Mouse (Mus musculus) intestine, embryonic 16.5 days (tissue): ENCODE data around the gene Zdhhc7. TPM values are rescaled to one million over a fixed set of nuclear protein-coding genes. Genes with fewer than 3 reads are reported as not detected.
A peak's percentile ranks its signal among the peaks of the same experiment; 100 is the strongest.

Experiments
- ATAC-seq: fragments of 200-750 bp; cut with Nextera tagmentation; 2 replicates; pipeline ENCODE4 v1.8.0; 2017; ENCODE audit warnings: moderate TSS enrichment, moderate library complexity
- H3K27ac ChIP-seq: fragments of 300-500 bp; sonication (generic); 2 replicates; pipeline ENCODE4 v1.5.1; 2014; ENCODE audit warnings: mild to moderate bottlenecking, low read length
- H3K27me3 ChIP-seq: fragments of 300-500 bp; sonication (generic); replicated peaks from 2 replicates; pipeline ENCODE4 v1.6.1; 2014; ENCODE audit warnings: low read length, control low read depth, mixed read lengths; ENCODE audit not compliant: control insufficient read depth, insufficient read depth
- H3K36me3 ChIP-seq: fragments of 300-500 bp; sonication (generic); 2 replicates; pipeline ENCODE4 v1.6.1; 2014; ENCODE audit warnings: low read length, control low read depth; ENCODE audit not compliant: control insufficient read depth, insufficient read depth
- H3K4me1 ChIP-seq: fragments of 300-500 bp; sonication (generic); 2 replicates; pipeline ENCODE4 v1.6.1; 2014; ENCODE audit warnings: low read length, control low read depth, mixed read lengths; ENCODE audit not compliant: control insufficient read depth, insufficient read depth
- H3K4me2 ChIP-seq: fragments of 300-500 bp; sonication (generic); 2 replicates; pipeline ENCODE4 v1.6.1; 2014; ENCODE audit warnings: low read depth, low read length, control low read depth
- H3K4me3 ChIP-seq: fragments of 300-500 bp; sonication (generic); 2 replicates; pipeline ENCODE4 v1.5.1; 2014; ENCODE audit warnings: mild to moderate bottlenecking, low read length
- H3K9ac ChIP-seq: fragments of 300-500 bp; sonication (generic); 2 replicates; pipeline ENCODE4 v1.6.1; 2014; ENCODE audit warnings: low read depth, low read length
- H3K9me3 ChIP-seq: fragments of 300-500 bp; sonication (generic); 2 replicates; pipeline ENCODE4 v1.6.1; 2016; ENCODE audit warnings: low read length, control low read depth; ENCODE audit not compliant: control insufficient read depth
- WGBS: fragments of 180-500 bp; shearing (Covaris S2); extraction: QIAGEN DNeasy Blood & Tissue Kit; methylation state at CpG from one replicate; pipeline ENCODE4 v1.1.7; 2014; 5-methylcytosine and 5-hydroxymethylcytosine counted together
- polyA plus RNA-seq: library from polyadenylated mRNA; unstranded; fragments of >200 nt; fragmentation: Nextera tagmentation; extraction: Ambion mirVana; gene quantifications from 2 replicates; pipeline ENCODE4 v1.2.1, GENCODE M21; 2015

The Zdhhc7 gene
- polyA plus RNA-seq, 1 experiment from 2014 or later, result 40.5 TPM

DNA sequence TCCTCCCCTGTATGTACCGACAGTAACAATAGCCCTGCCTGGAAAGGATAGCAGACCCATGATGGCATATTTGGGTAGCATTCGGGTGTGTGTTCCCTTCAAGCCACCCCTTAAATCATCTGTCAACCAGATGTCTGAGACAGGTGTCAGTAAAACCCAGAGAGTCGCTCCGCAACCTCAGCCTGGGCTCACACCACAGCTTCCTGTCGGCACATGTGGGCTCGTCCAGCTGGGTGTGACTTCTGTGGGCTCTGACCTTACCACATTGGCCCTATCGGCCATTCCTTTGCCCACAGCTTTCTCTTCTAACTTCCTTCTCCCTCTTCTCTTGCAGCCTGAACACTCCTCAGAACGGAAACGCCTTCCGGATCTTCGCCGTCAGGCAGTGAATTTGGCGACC, 51.3 kb downstream of the Zdhhc7 start:
- no peaks in the 10 kb centered on the region for H3K36me3 ChIP-seq
- no peaks in the 10 kb centered on the region for H3K27me3 ChIP-seq
- H3K4me3 ChIP-seq, result no peak overlapping the region
- no peaks in the 10 kb centered on the region for H3K9me3 ChIP-seq
- no peaks in the 10 kb centered on the region for H3K4me1 ChIP-seq
- no peak overlapping the region for H3K4me2 ChIP-seq
- no peak overlapping the region for H3K27ac ChIP-seq
- ATAC-seq, result no peak
- 87% methylated on average over 13 of the region's 13 CpGs for WGBS
- no peak overlapping the region for H3K9ac ChIP-seq

DNA sequence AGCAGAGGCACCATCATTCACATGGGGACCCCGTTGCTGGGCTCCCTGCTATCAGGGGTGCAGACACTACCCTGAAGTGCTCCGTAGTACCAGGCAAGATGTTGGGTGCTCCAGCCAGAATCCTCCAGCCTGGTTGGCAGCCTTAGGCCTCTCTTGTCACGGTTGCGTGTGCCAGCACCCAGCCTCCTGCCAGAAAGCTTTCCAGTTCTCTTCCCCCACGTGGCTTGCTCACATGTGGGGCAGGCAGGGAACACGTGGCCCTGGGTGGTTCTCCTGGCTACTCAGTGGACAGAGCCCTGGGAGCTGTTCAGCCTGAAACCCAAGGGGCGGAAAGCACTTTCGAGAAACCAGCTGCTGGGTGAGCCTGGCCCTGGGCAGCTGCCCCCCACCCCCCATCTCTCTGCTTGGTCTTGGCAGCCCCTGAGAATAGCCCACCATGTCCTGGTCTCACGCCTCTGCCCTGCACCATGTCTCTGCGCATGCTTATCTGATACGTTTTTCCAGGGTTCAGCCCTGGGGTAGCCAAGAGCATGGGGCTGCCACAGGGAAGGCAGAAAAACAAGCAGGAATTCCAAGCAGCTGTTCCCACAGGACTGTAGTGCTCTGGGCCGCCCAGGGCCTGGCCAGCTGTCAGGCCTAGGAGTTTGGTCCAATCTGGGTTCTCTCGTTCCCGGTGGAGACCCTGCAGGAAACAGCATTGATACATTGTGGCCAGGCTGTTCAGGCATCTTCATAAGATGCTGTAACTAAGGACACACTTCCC, 54.8 kb downstream of the Zdhhc7 start:
- Histone ChIP-seq H3K9ac (no peak overlapping the region), H3K9me3 (no peaks in the 10 kb centered on the region), H3K4me2 (no peak overlapping the region), H3K27ac (peak overlapping the region; percentile 68), H3K4me3 (no peak overlapping the region), H3K27me3 (no peaks in the 10 kb centered on the region), H3K4me1 (no peaks in the 10 kb centered on the region), H3K36me3 (no peaks in the 10 kb centered on the region)
- 60% methylated on average over 14 of the region's 14 CpGs for WGBS
- ATAC-seq, result no peak; the same call in 1 of the 2 replicates

DNA sequence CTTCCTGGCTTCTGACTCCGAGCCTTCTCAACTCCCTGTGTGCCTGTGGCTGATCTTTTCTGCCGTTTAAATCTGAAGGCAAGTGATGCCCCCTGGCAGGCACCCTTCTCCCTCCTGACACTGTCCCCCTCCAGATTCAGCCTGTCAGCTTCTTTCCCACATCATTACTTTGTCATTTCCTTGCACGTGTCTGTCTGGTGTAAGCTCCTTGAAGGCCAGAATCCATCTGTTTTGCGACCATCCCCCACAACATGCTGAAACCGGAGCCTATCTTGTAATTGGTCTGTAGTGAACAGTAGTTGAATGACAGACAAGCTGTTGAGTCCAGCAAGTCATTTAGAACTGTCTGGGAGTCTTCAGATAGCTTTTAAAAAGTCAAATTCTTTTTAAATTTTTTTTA, 55.8 kb downstream of the Zdhhc7 start:
- H3K4me1 ChIP-seq, result no peaks in the 10 kb centered on the region
- H3K9me3 ChIP-seq, result no peaks in the 10 kb centered on the region
- no peaks in the 10 kb centered on the region for H3K27me3 ChIP-seq
- H3K4me3 ChIP-seq, result no peak overlapping the region
- ATAC-seq, result no peak
- H3K36me3 ChIP-seq, result no peaks in the 10 kb centered on the region
- no peak overlapping the region for H3K4me2 ChIP-seq
- H3K27ac ChIP-seq, result no peak overlapping the region
- no peak overlapping the region for H3K9ac ChIP-seq
- 66% methylated on average over 5 of the region's 5 CpGs for WGBS

DNA sequence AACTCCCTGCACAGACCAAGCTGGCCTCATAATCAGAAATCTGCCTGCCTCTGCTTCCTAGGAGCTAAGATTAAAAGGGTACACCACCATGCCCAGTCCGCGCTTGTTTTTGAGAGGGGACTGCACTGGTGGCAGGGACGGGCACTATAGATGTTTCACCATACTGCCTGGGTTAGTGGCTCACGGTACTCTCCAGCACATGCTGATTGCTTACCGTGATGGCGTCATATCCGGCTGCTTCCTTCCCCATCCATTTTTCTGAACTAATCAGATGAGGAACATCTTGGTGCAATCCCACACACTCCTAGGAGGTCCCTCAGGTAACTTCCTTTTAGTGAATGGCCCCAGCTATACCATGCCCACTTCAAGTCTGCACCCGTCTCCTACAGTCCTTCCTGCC, 56.4 kb downstream of the Zdhhc7 start:
- Histone ChIP-seq H3K27me3 (no peaks in the 10 kb centered on the region), H3K36me3 (no peaks in the 10 kb centered on the region), H3K4me1 (no peaks in the 10 kb centered on the region), H3K4me2 (no peak overlapping the region), H3K27ac (no peak overlapping the region), H3K4me3 (no peak overlapping the region), H3K9me3 (no peaks in the 10 kb centered on the region), H3K9ac (no peak overlapping the region)
- WGBS, result 94% methylated on average over 8 of the region's 8 CpGs
- no peak for ATAC-seq

DNA sequence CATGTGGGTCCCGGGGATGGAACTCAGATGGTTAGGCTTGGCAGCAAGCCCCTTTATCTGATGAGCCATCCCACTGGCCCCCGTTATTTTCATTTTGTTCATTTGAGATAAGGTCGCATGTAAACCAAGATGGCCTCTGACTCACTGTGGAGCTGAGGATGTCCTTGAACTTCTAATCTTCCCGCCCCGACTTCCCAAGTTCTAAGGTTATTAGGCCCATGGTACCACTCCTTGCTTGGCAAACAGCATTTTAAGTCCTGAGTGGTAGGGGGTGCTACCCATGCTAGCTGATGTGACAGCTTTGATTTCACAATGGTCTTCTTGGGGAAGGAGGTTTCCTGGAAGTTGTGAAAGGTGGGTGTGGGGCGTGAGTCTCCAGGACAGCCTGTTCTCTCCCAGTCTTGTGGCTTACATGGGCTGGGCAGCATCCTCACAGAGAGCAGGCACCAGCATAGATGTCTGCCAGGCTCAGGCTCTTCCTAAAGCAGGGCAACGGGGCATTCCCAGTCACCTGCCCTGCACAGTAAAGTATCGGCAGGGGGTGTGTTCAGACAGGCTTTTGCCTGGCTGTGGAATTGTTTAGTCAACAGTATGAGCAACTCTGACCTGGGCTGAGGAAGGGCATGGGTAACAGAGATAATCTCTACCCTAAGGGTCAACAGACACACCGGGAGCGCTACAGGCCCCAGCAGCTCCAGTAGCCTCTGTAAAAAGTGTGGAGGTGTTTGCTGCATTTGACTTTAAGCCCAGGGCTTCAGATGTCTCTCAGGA, 58.6 kb downstream of the Zdhhc7 start:
- Histone ChIP-seq H3K4me1 (no peaks in the 10 kb centered on the region), H3K9ac (no peak overlapping the region), H3K4me2 (no peak overlapping the region), H3K36me3 (no peaks in the 10 kb centered on the region), H3K27ac (no peak overlapping the region), H3K9me3 (no peaks in the 10 kb centered on the region), H3K27me3 (no peaks in the 10 kb centered on the region), H3K4me3 (no peak overlapping the region)
- WGBS, result 66% methylated on average over 10 of the region's 10 CpGs
- no peak for ATAC-seq

DNA sequence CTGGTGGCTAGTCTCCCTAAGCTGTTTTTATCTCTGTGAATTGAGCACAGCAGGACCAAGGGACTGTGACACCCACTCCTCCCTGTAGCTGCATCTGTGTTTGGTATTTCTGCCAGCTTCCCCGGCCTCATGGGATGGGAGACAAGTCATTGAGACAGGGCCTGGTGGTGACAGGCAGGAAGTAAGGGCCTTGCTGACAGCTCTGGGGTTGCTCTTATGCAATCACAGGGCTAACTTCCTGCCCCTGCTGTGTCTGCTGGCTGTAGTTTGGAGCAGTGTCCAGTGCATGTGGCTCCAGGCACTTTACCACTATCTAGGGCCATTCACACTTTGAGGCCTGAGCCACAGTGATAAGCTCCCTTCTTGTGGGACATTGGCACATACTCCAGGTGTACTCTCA, 60.4 kb downstream of the Zdhhc7 start:
- ATAC-seq, result no peak

DNA sequence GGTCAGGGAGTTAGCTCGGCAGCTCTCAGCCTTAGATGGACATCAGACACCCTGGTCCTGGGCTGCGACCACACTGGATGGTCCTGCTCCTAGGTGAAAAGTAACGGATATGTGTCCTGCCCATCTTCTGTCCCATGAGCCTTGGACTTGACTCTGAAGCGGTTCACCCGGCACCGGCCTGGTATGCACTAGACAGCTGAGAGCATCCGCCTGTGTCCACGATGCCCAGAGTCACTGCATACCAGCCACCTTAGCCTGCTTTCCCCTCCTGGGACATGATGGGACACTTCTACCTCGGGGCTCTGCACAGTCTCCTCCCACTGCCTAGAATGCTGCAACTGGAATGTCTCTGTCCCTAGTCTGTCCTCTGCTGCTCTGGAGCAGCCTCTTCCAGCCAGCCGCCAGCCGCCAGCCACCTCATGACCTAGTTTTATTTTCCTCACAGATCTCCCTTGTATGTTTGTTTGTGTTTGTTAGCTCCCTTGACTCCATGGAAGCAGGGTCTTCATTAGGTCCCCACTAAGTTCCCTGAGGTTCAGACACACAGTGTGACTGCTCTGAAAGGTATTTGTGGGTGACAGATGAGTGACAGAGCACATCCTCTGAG, 61.9 kb downstream of the Zdhhc7 start:
- Histone ChIP-seq H3K27me3 (no peaks in the 10 kb centered on the region), H3K27ac (no peak overlapping the region), H3K9ac (no peak overlapping the region), H3K4me2 (no peak overlapping the region), H3K9me3 (no peaks in the 10 kb centered on the region), H3K4me1 (peaks cover 14% of the 10 kb centered on the region), H3K36me3 (no peaks in the 10 kb centered on the region), H3K4me3 (no peak overlapping the region)
- 77% methylated on average over 11 of the region's 11 CpGs for WGBS
- ATAC-seq, result no peak

More for the DNA sequence above, 60.4 kb downstream of the Zdhhc7 start:
- Histone ChIP-seq H3K9me3 (no peaks in the 10 kb centered on the region), H3K9ac (no peak overlapping the region), H3K4me1 (peaks cover 12% of the 10 kb centered on the region), H3K27me3 (no peaks in the 10 kb centered on the region), H3K4me2 (no peak overlapping the region), H3K4me3 (no peak overlapping the region), H3K27ac (no peak overlapping the region), H3K36me3 (no peaks in the 10 kb centered on the region)
- 78% methylated on average over 1 of the region's 1 CpGs for WGBS

DNA sequence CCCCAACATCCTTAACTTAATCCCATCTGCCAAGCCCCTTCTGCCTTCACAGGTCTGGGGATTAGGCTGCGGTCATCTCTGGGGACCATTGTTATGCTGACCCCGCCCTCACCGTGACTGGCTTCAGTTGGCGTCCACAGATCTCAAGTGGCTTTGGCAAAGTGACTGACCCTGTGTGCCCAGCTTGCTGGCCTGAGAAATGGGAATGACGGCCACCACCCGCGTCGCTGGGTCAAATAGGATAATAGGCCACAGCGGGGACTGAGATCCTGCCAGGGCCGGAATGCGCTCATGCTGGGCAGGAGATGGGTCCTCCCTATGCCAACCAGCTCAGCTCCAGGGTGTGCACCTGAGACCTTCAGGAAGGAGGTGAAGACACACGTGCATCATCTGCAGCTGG, 62.5 kb downstream of the Zdhhc7 start:
- Histone ChIP-seq H3K9ac (no peak overlapping the region), H3K27ac (no peak overlapping the region), H3K4me3 (no peak overlapping the region), H3K4me2 (no peak overlapping the region), H3K36me3 (no peaks in the 10 kb centered on the region), H3K9me3 (no peaks in the 10 kb centered on the region), H3K4me1 (peaks cover 14% of the 10 kb centered on the region), H3K27me3 (no peaks in the 10 kb centered on the region)
- WGBS, result 91% methylated on average over 12 of the region's 12 CpGs
- no peak for ATAC-seq

DNA sequence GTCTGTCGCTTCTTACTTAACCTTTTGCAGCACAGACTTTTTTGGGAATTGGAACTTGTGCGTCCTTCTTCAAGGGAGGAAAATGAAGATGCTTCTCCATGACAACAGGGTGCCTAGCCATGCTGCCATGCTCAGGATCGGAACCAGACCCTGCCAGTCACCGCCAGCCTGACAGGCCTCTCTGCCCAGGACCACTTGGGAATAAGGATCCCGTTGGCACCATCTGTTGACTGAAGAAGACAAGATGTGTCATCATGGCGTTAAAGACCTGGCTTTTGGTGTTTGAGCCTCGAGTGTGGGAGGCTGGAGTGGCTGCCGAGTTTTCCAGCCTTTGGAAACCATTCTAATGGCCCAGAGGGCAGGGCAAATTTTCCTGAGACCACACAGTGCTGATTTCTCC, 63.7 kb downstream of the Zdhhc7 start:
- H3K4me2 ChIP-seq, result no peak overlapping the region
- H3K4me3 ChIP-seq, result no peak overlapping the region
- 82% methylated on average over 8 of the region's 8 CpGs for WGBS
- no peaks in the 10 kb centered on the region for H3K9me3 ChIP-seq
- no peaks in the 10 kb centered on the region for H3K27me3 ChIP-seq
- H3K9ac ChIP-seq, result no peak overlapping the region
- no peak for ATAC-seq
- H3K36me3 ChIP-seq, result no peaks in the 10 kb centered on the region
- H3K27ac ChIP-seq, result no peak overlapping the region
- H3K4me1 ChIP-seq, result peaks cover 17% of the 10 kb centered on the region
